Mouse (Mus musculus): ENCODE measurements around the gene Olfr430. TPM values are rescaled to one million over a fixed set of nuclear protein-coding genes. Genes with fewer than 3 reads are reported as not detected.

The Olfr430 gene
- total RNA-seq (2023): not detected

GRCm38 (mm10) chr1:174066305-174066704 is at the start of gene Olfr430:
Olfr430 (plus strand) TSS chr1:174066605.

GRCm38 (mm10) chr1:174031698-174032097 is 34.7 kb upstream of the Olfr430 start, which contains the start of gene Ifi205:
Ifi205 (minus strand) TSS chr1:174031810.

GRCm38 (mm10) chr1:174040523-174041177 is 25.8 kb upstream of the Olfr430 start, which contains the start of gene Olfr433:
Olfr433 (plus strand) TSS chr1:174040705.

GRCm38 (mm10) chr1:174048893-174049292 is 17.5 kb upstream of the Olfr430 start, which contains the start of gene Olfr432:
Olfr432 (plus strand) TSS chr1:174049205.

GRCm38 (mm10) chr1:174084031-174084430 is 17.6 kb downstream of the Olfr430 start, which contains the start of gene Olfr429:
Olfr429 (plus strand) TSS chr1:174084331.

GRCm38 (mm10) chr1:174096591-174096990 is 30.2 kb downstream of the Olfr430 start, which contains the start of gene Olfr427:
Olfr427 (plus strand) TSS chr1:174096891.

GRCm38 (mm10) chr1:174121062-174121461 is 54.7 kb downstream of the Olfr430 start, which contains the start of gene Olfr231:
Olfr231 (minus strand) TSS chr1:174121162.

Other genes with a start within 250 kb of the Olfr430 start
- not detected for gene Ifi211, start 153.6 kb upstream of the Olfr430 start, total RNA-seq (2023)
- gene Mndal, start 124.1 kb upstream of the Olfr430 start, total RNA-seq (2023): 269 TPM
- 172 TPM for gene Ifi203, start 123.9 kb upstream of the Olfr430 start, total RNA-seq (2023)
- gene Ifi202b, start 83.9 kb upstream of the Olfr430 start, total RNA-seq (2023): not detected
- gene Ifi205, start 34.8 kb upstream of the Olfr430 start, total RNA-seq (2023): 5.3 TPM
- not detected for gene Olfr433, start 25.9 kb upstream of the Olfr430 start, total RNA-seq (2023)
- not detected for gene Olfr432, start 17.4 kb upstream of the Olfr430 start, total RNA-seq (2023)
- gene Olfr429, start 17.7 kb downstream of the Olfr430 start, total RNA-seq (2023): not detected
- gene Olfr427, start 30.3 kb downstream of the Olfr430 start, total RNA-seq (2023): not detected
- not detected for gene Olfr231, start 54.6 kb downstream of the Olfr430 start, total RNA-seq (2023)
- not detected for gene Olfr424, start 64.9 kb downstream of the Olfr430 start, total RNA-seq (2023)
- not detected for gene Olfr420, start 89.0 kb downstream of the Olfr430 start, total RNA-seq (2023)
- gene Spta1, start 106.2 kb downstream of the Olfr430 start, total RNA-seq (2023): 0.21 TPM
- gene Olfr419, start 185.5 kb downstream of the Olfr430 start, total RNA-seq (2023): not detected

Measured in CD4-positive naive resting alpha-beta T cell, adult 57 days (primary cell).